Mouse (Mus musculus) forebrain, embryonic 14.5 days (tissue): Measurements from ENCODE around the gene Fbxl16. TPM values are rescaled to one million over a fixed set of nuclear protein-coding genes. Genes with fewer than 3 reads are reported as not detected.

ENCODE experiments used
- ATAC-seq: fragments of 200-750 bp; cut with Nextera tagmentation; 2 replicates; pipeline ENCODE4 v1.8.0; 2017; ENCODE audit warnings: mild to moderate bottlenecking, moderate library complexity
- DNase-seq: peaks from one replicate; pipeline ENCODE4 v3.0.0-alpha.2; 2015; ENCODE audit warnings: low spot score
- H3K27ac ChIP-seq: fragments of 300-500 bp; sonication (generic); 2 replicates; pipeline ENCODE4 v1.5.1; 2014; ENCODE audit warnings: low read depth, mild to moderate bottlenecking, control low read depth, low read length, moderate library complexity
- H3K27me3 ChIP-seq: fragments of 300-500 bp; sonication (generic); replicated peaks from 2 replicates; pipeline ENCODE4 v1.6.1; 2014; ENCODE audit warnings: low read length, control low read depth, mixed read lengths; ENCODE audit not compliant: control insufficient read depth, insufficient read depth
- H3K36me3 ChIP-seq: fragments of 300-500 bp; sonication (generic); 2 replicates; pipeline ENCODE4 v1.6.1; 2014; ENCODE audit warnings: low read length, control low read depth; ENCODE audit not compliant: control insufficient read depth, insufficient read depth
- H3K4me1 ChIP-seq: fragments of 300-500 bp; sonication (generic); 2 replicates; pipeline ENCODE4 v1.6.1; 2014; ENCODE audit warnings: antibody characterized with exemption, low read length, control low read depth; ENCODE audit not compliant: control insufficient read depth, insufficient read depth
- H3K4me2 ChIP-seq: fragments of 300-500 bp; sonication (generic); 2 replicates; pipeline ENCODE4 v1.6.1; 2014; ENCODE audit warnings: mild to moderate bottlenecking, control low read depth, low read length
- H3K4me3 ChIP-seq: fragments of 300-500 bp; sonication (generic); 2 replicates; pipeline ENCODE4 v1.5.1; 2014; ENCODE audit warnings: low read depth, low read length, control low read depth
- H3K9ac ChIP-seq: fragments of 300-500 bp; sonication (generic); 2 replicates; pipeline ENCODE4 v1.6.1; 2014; ENCODE audit warnings: mild to moderate bottlenecking, low read length, control low read depth, moderate library complexity
- H3K9me3 ChIP-seq: fragments of 300-500 bp; sonication (generic); replicated peaks from 2 replicates; pipeline ENCODE4 v1.6.1; 2016; ENCODE audit warnings: low read length, control low read depth, mixed read lengths; ENCODE audit not compliant: control insufficient read depth
- WGBS: fragments of 180-500 bp; shearing (Covaris S2); extraction: QIAGEN DNeasy Blood & Tissue Kit; methylation state at CpG from one replicate; pipeline ENCODE4 v1.1.7; 2014; 5-methylcytosine and 5-hydroxymethylcytosine counted together
- polyA plus RNA-seq: library from polyadenylated mRNA; unstranded; fragments of >200 nt; fragmentation: Nextera tagmentation; extraction: Ambion mirVana; gene quantifications from 2 replicates; pipeline ENCODE4 v1.2.1, GENCODE M21; 2014

Fbxl16 gene
- polyA plus RNA-seq, 1 experiment from 2014 or later: 14.0 TPM

DNA sequence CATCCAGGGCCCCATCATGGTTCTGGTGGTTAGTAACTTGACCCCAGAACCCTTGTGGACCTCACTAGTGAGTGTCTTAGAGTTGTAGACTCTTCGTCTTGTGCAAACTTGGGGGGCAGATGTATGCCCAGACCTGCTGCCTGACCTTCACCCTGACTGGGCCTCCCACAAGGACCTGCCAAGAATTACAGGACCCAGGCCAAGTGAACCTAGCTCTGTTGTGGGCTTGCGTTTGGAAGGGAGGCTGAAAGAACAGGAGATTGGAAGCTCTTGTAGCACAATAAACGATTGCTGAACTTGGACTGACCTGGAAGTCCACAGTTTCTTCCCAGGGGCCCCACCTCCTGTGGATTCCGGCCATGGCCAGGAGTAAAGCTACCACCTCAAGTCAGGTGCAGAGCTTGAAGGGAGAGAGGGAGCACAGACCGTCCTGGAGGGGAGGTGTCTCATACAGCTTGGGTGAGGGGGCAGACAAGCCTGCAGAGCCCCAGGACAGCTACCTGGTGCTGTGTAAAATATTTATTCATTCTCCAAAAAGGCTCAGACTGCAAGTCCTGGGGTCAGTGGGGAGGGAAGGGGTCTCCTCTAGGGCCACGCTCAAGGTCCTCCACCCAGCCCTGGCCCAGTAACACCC lies 25.2 kb downstream of the Fbxl16 start:
- peaks cover 56% of the 10 kb centered on the region for H3K4me1 ChIP-seq
- H3K4me2 ChIP-seq: peak overlapping the region; percentile 79
- no peaks in the 10 kb centered on the region for H3K9me3 ChIP-seq
- H3K27me3 ChIP-seq: no peaks in the 10 kb centered on the region
- peak overlapping the region; percentile 86 for H3K4me3 ChIP-seq
- peak overlapping the region; percentile 78; the same call in 1 of the 2 replicates for H3K27ac ChIP-seq
- no peak for DNase-seq
- H3K9ac ChIP-seq: peak overlapping the region; percentile 62
- peaks cover 44% of the 10 kb centered on the region for H3K36me3 ChIP-seq
- 48% methylated on average over 6 of the region's 6 CpGs for WGBS
- ATAC-seq: no peak

GRCm38 (mm10) chr17:25834595-25835222 lies 25.8 kb downstream of the Fbxl16 start:
- Histone ChIP-seq H3K4me2 (peak overlapping the region; percentile 79), H3K27me3 (no peaks in the 10 kb centered on the region), H3K36me3 (peaks cover 47% of the 10 kb centered on the region), H3K4me3 (peak overlapping the region; percentile 86), H3K27ac (no peak overlapping the region), H3K9ac (peak overlapping the region; percentile 62), H3K4me1 (peaks cover 53% of the 10 kb centered on the region), H3K9me3 (no peaks in the 10 kb centered on the region)
- DNase-seq: no peak
- WGBS: 87% methylated on average over 12 of the region's 12 CpGs
- no peak for ATAC-seq

- H3K4me3 ChIP-seq: no peak overlapping the region
- no peaks in the 10 kb centered on the region for H3K9me3 ChIP-seq
- H3K27me3 ChIP-seq: no peaks in the 10 kb centered on the region
- no peak for DNase-seq
- no peak overlapping the region for H3K27ac ChIP-seq
- H3K4me1 ChIP-seq: peaks cover 48% of the 10 kb centered on the region
- H3K36me3 ChIP-seq: peaks cover 47% of the 10 kb centered on the region
- WGBS: 94% methylated on average over 7 of the region's 7 CpGs
- no peak for ATAC-seq
- H3K9ac ChIP-seq: no peak overlapping the region
- H3K4me2 ChIP-seq: no peak overlapping the region
Measured at GRCm38 (mm10) chr17:25835301-25835700, 26.4 kb downstream of the Fbxl16 start.

DNA sequence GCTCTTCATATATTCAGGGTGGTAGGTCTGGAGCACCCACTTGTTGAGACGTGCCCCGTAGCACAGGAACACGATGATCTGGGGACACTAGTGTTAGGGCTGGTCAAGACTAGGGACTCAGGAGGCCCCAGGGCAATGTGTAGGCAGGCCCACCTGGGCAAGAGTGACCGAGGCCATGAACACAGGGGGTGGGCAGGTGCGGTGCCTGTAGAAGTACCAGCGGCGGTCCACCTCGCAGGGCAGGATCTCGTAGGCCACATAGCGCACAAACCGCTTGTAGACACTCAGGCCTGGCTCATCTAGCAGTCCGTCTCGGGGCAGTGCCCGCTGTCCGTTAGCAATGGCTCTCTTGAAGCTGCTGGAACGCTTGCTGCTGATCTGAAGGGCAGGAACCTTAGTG lies 26.9 kb downstream of the Fbxl16 start:
- WGBS: 92% methylated on average over 16 of the region's 16 CpGs
- H3K36me3 ChIP-seq: peaks cover 47% of the 10 kb centered on the region
- H3K4me2 ChIP-seq: peak overlapping the region; percentile 72; the same call in 1 of the 2 replicates
- no peaks in the 10 kb centered on the region for H3K27me3 ChIP-seq
- ATAC-seq (no peak), DNase-seq (no peak)
- no peak overlapping the region for H3K9ac ChIP-seq
- no peak overlapping the region for H3K27ac ChIP-seq
- no peaks in the 10 kb centered on the region for H3K9me3 ChIP-seq
- 0 out of 2 replicates have a peak overlapping the region, but pooled peaks have one; percentile 38 for H3K4me3 ChIP-seq
- H3K4me1 ChIP-seq: peaks cover 48% of the 10 kb centered on the region

DNA sequence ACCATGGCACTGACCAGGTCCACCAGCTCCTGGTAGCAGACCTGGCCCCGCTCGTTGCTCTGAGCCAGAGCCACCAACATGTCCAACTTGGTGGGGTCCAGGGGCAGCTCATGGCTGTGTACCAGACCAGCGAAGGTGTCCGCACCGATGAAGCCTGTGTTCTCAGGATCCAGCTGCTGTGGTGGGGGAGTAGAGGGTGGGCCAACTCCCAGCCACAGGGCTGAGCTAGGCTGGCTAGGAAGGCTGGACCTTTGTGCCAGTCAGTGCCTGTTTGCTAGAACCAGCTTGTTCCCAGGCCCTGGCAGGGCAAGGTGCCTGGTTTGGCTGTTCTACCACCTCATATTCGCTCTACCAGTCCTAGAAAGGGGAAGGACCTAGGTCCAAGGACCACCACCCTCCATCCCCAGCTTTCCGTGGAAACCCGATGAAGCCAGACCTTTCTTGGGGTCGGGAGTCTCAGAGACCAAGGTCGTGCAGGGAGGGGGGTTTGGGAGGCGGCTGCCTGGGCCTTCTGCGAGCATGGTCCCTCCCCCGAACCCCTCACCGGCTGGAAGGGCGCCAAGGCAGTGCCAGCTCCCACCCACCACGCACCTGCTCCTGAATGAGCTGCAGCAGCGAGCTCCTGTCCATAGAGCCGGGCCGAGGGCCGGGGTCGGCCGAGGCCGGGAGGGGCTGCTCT lies 27.7 kb downstream of the Fbxl16 start:
- H3K4me1 ChIP-seq: peaks cover 44% of the 10 kb centered on the region
- H3K4me3 ChIP-seq: peak overlapping the region; percentile 38
- 22% methylated on average over 21 of the region's 23 CpGs for WGBS
- H3K27ac ChIP-seq: peak overlapping the region; percentile 67
- H3K9me3 ChIP-seq: no peaks in the 10 kb centered on the region
- H3K9ac ChIP-seq: peak overlapping the region; percentile 72
- peaks cover 47% of the 10 kb centered on the region for H3K36me3 ChIP-seq
- peak; percentile 21 for DNase-seq
- ATAC-seq: no peak
- no peaks in the 10 kb centered on the region for H3K27me3 ChIP-seq
- peak overlapping the region; percentile 72 for H3K4me2 ChIP-seq

- Histone ChIP-seq H3K27ac (peak within 1 kb of the TSS; percentile 67), H3K4me3 (peak within 1 kb of the TSS; percentile 38), H3K9me3 (no peaks in the 10 kb centered on the region), H3K9ac (peak within 1 kb of the TSS; percentile 72), H3K36me3 (peaks cover 49% of the 10 kb centered on the region), H3K4me1 (peaks cover 39% of the 10 kb centered on the region), H3K4me2 (peak within 1 kb of the TSS; percentile 72), H3K27me3 (no peaks in the 10 kb centered on the region)
- ATAC-seq (peak; percentile 27), DNase-seq (peak; percentile 84)
- under 1% methylated on average over 26 of the region's 29 CpGs for WGBS
Measured at GRCm38 (mm10) chr17:25837076-25837410, 28.2 kb downstream of the Fbxl16 start, which contains the start of gene Rhbdl1. Gene Rhbdl1 (minus strand): TSS chr17:25837295.

DNA sequence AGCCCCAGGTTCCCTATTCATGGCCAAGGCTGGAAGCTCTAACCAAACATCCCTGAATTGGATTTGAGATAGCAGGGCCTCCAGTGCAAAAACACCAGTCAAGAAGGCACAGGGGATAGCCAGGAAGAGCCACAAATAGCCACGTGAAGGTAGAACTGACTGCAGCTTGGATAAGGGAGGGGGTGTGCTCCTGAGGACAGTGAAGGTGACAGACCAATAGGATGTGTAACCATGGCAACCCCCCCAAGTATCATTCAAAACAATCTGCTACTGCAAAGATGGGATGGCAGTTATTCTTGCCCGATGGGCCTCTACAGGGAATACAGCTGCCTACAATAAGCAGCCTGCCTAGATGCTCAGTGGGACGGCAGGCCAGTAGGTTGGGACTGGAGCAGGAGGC lies 28.6 kb downstream of the Fbxl16 start:
- peaks cover 38% of the 10 kb centered on the region for H3K4me1 ChIP-seq

DNA sequence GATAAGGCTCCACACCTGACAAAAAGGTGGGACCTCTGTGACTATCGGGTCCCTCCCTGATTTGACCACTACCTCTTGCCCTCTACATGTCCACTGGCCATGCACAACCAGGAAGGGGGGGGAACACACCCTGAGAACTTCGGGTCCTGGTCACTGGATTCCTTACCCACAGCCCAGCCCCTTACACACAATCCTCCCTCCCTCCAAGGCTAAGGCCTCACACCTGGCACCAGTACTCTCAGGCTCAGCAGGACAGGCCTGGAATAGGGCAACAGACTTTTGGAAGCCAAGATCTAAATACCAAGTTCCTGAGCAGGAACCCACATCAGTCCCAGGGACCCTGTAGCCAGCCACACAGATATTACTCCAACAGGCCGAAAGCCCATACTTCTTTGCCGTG lies 30.0 kb downstream of the Fbxl16 start:
- WGBS: 91% methylated on average over 4 of the region's 4 CpGs
- no peak overlapping the region for H3K9ac ChIP-seq

More for the DNA sequence above, 28.6 kb downstream of the Fbxl16 start:
- 27% methylated on average over 3 of the region's 3 CpGs for WGBS
- peaks cover 53% of the 10 kb centered on the region for H3K36me3 ChIP-seq
- no peaks in the 10 kb centered on the region for H3K9me3 ChIP-seq
- peak overlapping the region; percentile 72 for H3K4me2 ChIP-seq
- peak overlapping the region; percentile 72; the same call in 1 of the 2 replicates for H3K9ac ChIP-seq
- peak overlapping the region; percentile 67 for H3K27ac ChIP-seq
- H3K4me3 ChIP-seq: no peak overlapping the region
- no peaks in the 10 kb centered on the region for H3K27me3 ChIP-seq
- ATAC-seq: no peak
- DNase-seq: peak; percentile 60

More for the DNA sequence above, 30.0 kb downstream of the Fbxl16 start:
- no peak for DNase-seq
- Histone ChIP-seq H3K27me3 (no peaks in the 10 kb centered on the region), H3K9me3 (no peaks in the 10 kb centered on the region), H3K4me2 (no peak overlapping the region), H3K27ac (no peak overlapping the region), H3K4me3 (no peak overlapping the region), H3K4me1 (peaks cover 39% of the 10 kb centered on the region), H3K36me3 (peaks cover 59% of the 10 kb centered on the region)
- ATAC-seq: no peak
